Mouse (Mus musculus) cerebellum, adult 2 months (tissue): ENCODE data around the gene Ehd4.

Experiments used
- CTCF ChIP-seq: fragments of 200-500 bp; IDR thresholded peaks from 2 replicates; pipeline ENCODE4 v1.5.1; 2011; ENCODE audit warnings: low read depth, mild to moderate bottlenecking, control low read depth, low read length, moderate library complexity, borderline replicate concordance; ENCODE audit not compliant: insufficient read depth
- POLR2A ChIP-seq: fragments of 200-500 bp; IDR thresholded peaks from 2 replicates; pipeline ENCODE4 v1.6.1; 2011; ENCODE audit warnings: low read length, control low read depth, borderline replicate concordance; ENCODE audit not compliant: insufficient read depth

GRCm38 (mm10) chr2:120059466-120059865, 94.9 kb downstream of the Ehd4 start:
- TF ChIP-seq POLR2A = no peak
- no peak for TF ChIP-seq CTCF
